ENCODE assay signal across 29 mouse cellular contexts in genomic region chr2:143603871-143604512, GRCm38 (mm10). TPM values are rescaled to one million over a fixed set of nuclear protein-coding genes. Genes with fewer than 3 reads are reported as not detected.
DNase-seq lines count a peak whose midpoint lies in the region; ATAC-seq and TF ChIP-seq lines count a peak whose summit lies in the region.
"Had no signal": no experiment of that assay in that cellular context is flagged by ENCODE, and none has a peak within 500 bp of the region (broad histone marks: within the 10 kb centered on the region; RNA-seq: fewer than 3 reads in every experiment).

No protein-coding gene starts in this region.

- no peak for DNase-seq in kidney, adult 18-20 months
- DNase-seq in ES-CJ7 (ENCODE audit: low read depth, low spot score) (peak; percentile 61), ZHBTc4 (ENCODE audit: low read depth, low spot score) (peak; percentile 60)
- DNase-seq in layer of hippocampus, postnatal 36 days, result no peak
- DNase-seq: adrenal gland, adult 8-10 months; adrenal gland, postnatal 25 days; cerebellum, adult 11-12 months; cerebellum, adult 8-10 months; cerebellum, postnatal 10 days; cerebellum, postnatal 36 days; embryo, embryonic 11 days; gastrocnemius, postnatal 25 days; heart, adult 18-20 months; heart, postnatal 10 days; heart, postnatal 36 days had no signal

- no peaks in the 10 kb centered on the region for H3K4me1 ChIP-seq in kidney, embryonic 16.5 days (ENCODE audit: insufficient read depth, low read length)
- H3K4me1 ChIP-seq in ES-Bruce4 (ENCODE audit: control insufficient read depth, insufficient read depth, low read length), result no peaks in the 10 kb centered on the region
- H3K4me1 ChIP-seq: embryonic facial prominence, embryonic 10.5 days; embryonic facial prominence, embryonic 13.5 days; forebrain, embryonic 12.5 days; forebrain, embryonic 15.5 days; heart, embryonic 12.5 days; heart, embryonic 15.5 days; hindbrain, embryonic 10.5 days; hindbrain, embryonic 13.5 days had no signal

- H3K4me3 ChIP-seq in kidney, embryonic 16.5 days (ENCODE audit: low read length), result no peak overlapping the region
- H3K4me3 ChIP-seq in ES-Bruce4 (ENCODE audit: low read depth, low read length), result no peak overlapping the region
- H3K4me3 ChIP-seq: embryonic facial prominence, embryonic 10.5 days; embryonic facial prominence, embryonic 13.5 days; erythroblast, embryonic 14.5 days; forebrain, embryonic 12.5 days; forebrain, embryonic 15.5 days; heart, embryonic 12.5 days; heart, embryonic 15.5 days; hindbrain, embryonic 10.5 days; hindbrain, embryonic 13.5 days had no signal

- H3K4me2 ChIP-seq in kidney, embryonic 16.5 days (replicated peaks; ENCODE audit: low read depth, low read length), result no peak overlapping the region
- H3K4me2 ChIP-seq: embryonic facial prominence, embryonic 13.5 days; forebrain, embryonic 12.5 days; forebrain, embryonic 15.5 days; heart, embryonic 12.5 days; heart, embryonic 15.5 days; hindbrain, embryonic 13.5 days had no signal

- H3K36me3 ChIP-seq in kidney, embryonic 16.5 days (ENCODE audit: insufficient read depth, low read length), result no peaks in the 10 kb centered on the region
- no peaks in the 10 kb centered on the region for H3K36me3 ChIP-seq in ES-Bruce4 (ENCODE audit: control insufficient read depth, insufficient read depth, low read length, poor library complexity, severe bottlenecking)
- H3K36me3 ChIP-seq: embryonic facial prominence, embryonic 10.5 days; embryonic facial prominence, embryonic 13.5 days; forebrain, embryonic 12.5 days; forebrain, embryonic 15.5 days; heart, embryonic 12.5 days; heart, embryonic 15.5 days; hindbrain, embryonic 10.5 days; hindbrain, embryonic 13.5 days had no signal

- H3K9me3 ChIP-seq in kidney, embryonic 16.5 days (ENCODE audit: low read length), result no peaks in the 10 kb centered on the region
- H3K9me3 ChIP-seq in ES-Bruce4 (replicated peaks; ENCODE audit: control insufficient read depth, insufficient read depth, low read length, poor library complexity, severe bottlenecking), result no peaks in the 10 kb centered on the region
- H3K9me3 ChIP-seq: embryonic facial prominence, embryonic 10.5 days; embryonic facial prominence, embryonic 13.5 days; forebrain, embryonic 12.5 days; forebrain, embryonic 15.5 days; heart, embryonic 12.5 days; heart, embryonic 15.5 days; hindbrain, embryonic 10.5 days; hindbrain, embryonic 13.5 days had no signal

- ATAC-seq in kidney, embryonic 16.5 days (ENCODE audit: low FRiP score, low TSS enrichment), result peak; percentile 90
- ATAC-seq: CD4-positive, CD25-positive, alpha-beta regulatory T cell, adult 4 months; forebrain, embryonic 15.5 days; hindbrain, embryonic 16.5 days had no signal

- 45% methylated on average over 2 of the region's 2 CpGs for WGBS in kidney, embryonic 16.5 days

- H3K9ac ChIP-seq in kidney, embryonic 16.5 days (replicated peaks; ENCODE audit: low read length), result no peak overlapping the region
- H3K9ac ChIP-seq in ES-Bruce4 (ENCODE audit: low read depth, poor library complexity, severe bottlenecking), result no peak overlapping the region
- H3K9ac ChIP-seq: embryonic facial prominence, embryonic 13.5 days; forebrain, embryonic 12.5 days; forebrain, embryonic 15.5 days; heart, embryonic 12.5 days; heart, embryonic 15.5 days; hindbrain, embryonic 13.5 days had no signal

- no peaks in the 10 kb centered on the region for H3K27me3 ChIP-seq in kidney, embryonic 16.5 days (ENCODE audit: insufficient read depth, low read length)
- no peaks in the 10 kb centered on the region for H3K27me3 ChIP-seq in ES-Bruce4 (ENCODE audit: control insufficient read depth, insufficient read depth, low read length, poor library complexity, severe bottlenecking)
- H3K27me3 ChIP-seq: embryonic facial prominence, embryonic 13.5 days; forebrain, embryonic 12.5 days; forebrain, embryonic 15.5 days; heart, embryonic 12.5 days; heart, embryonic 15.5 days; hindbrain, embryonic 13.5 days had no signal

- no peak for TF ChIP-seq POLR2A in ES-Bruce4 (IDR thresholded peaks at IDR 0.05; ENCODE audit: insufficient read depth, low read length)

- 0 out of 2 replicates have a peak, but pooled peaks have one; percentile 55 for TF ChIP-seq EP300 in ES-Bruce4 (IDR thresholded peaks at IDR 0.05; ENCODE audit: insufficient read depth, low read depth, low read length)

- TF ChIP-seq CTCF in ES-Bruce4 (IDR thresholded peaks at IDR 0.05; ENCODE audit: low read depth, low read length), result no peak

- H3K27ac ChIP-seq in kidney, embryonic 16.5 days (ENCODE audit: low read length), result no peak overlapping the region
- no peak overlapping the region for H3K27ac ChIP-seq in ES-Bruce4 (ENCODE audit: insufficient read depth, low read length)
- H3K27ac ChIP-seq: embryonic facial prominence, embryonic 10.5 days; embryonic facial prominence, embryonic 13.5 days; forebrain, embryonic 12.5 days; forebrain, embryonic 15.5 days; heart, embryonic 15.5 days; hindbrain, embryonic 10.5 days; hindbrain, embryonic 13.5 days had no signal

RNA-seq across cellular contexts. Expression of gene Pcsk2, which starts 58.0 kb away (rescaled TPM):
- polyA plus RNA-seq in kidney, embryonic 16.5 days (2015; fragmentation: Nextera tagmentation; extraction: Ambion mirVana), result 1.7 and 2.5 TPM in 2 replicates
- polyA plus RNA-seq in ES-Bruce4 (2011; ENCODE audit: insufficient read depth, insufficient read length, low read depth, missing spikeins), result 0.94 and 1.1 TPM in 2 replicates
- 100 to 1,000 TPM; 149 to 155 TPM for total RNA-seq in layer of hippocampus, postnatal 36 days (2021)
- total RNA-seq: heart, adult 18-20 months; heart, postnatal 10 days; heart, postnatal 36 days; MEL had no signal
- polyA plus RNA-seq: erythroblast, embryonic 14.5 days; heart, embryonic 12.5 days had no signal

Comparison
In these comparisons a context has a peak if more than half of its experiments do, and no peak if none do; other contexts are left out.
1. DNase-seq: peak in ES-CJ7 (single experiment) and ZHBTc4 (single experiment); none in kidney, adult 18-20 months (single experiment) and layer of hippocampus, postnatal 36 days (0 of 2).